Mouse (Mus musculus): ENCODE results near the gene Mad2l1bp. TPM values are rescaled to one million over a fixed set of nuclear protein-coding genes. Genes with fewer than 3 reads are reported as not detected.

Mad2l1bp gene
- polyA plus RNA-seq, 1 experiment from 2014 or later, result 36.4 TPM

- Histone ChIP-seq H3K27ac (no peak overlapping the region), H3K4me3 (no peak overlapping the region), H3K27me3 (no peaks in the 10 kb centered on the region), H3K4me1 (peaks cover 19% of the 10 kb centered on the region), H3K36me3 (peaks cover 67% of the 10 kb centered on the region), H3K4me2 (replicated peaks) (no peak overlapping the region), H3K9me3 (no peaks in the 10 kb centered on the region), H3K9ac (no peak overlapping the region)
- no peak for ATAC-seq (ENCODE audit: low FRiP score, low read depth)
- 92% methylated on average over 10 of the region's 10 CpGs for WGBS
Observed at GRCm38 (mm10) chr17:46164791-46165190, 11.4 kb upstream of the Mad2l1bp start.

- Histone ChIP-seq H3K9ac (no peak overlapping the region), H3K9me3 (no peaks in the 10 kb centered on the region), H3K4me2 (replicated peaks) (no peak overlapping the region), H3K4me1 (peaks cover 19% of the 10 kb centered on the region), H3K27me3 (no peaks in the 10 kb centered on the region), H3K4me3 (no peak overlapping the region), H3K27ac (no peak overlapping the region), H3K36me3 (peaks cover 62% of the 10 kb centered on the region)
- no peak for ATAC-seq (ENCODE audit: low FRiP score, low read depth)
- over 99% methylated on average over 8 of the region's 8 CpGs for WGBS
Observed at GRCm38 (mm10) chr17:46164301-46164700, 10.9 kb upstream of the Mad2l1bp start.

- Histone ChIP-seq H3K27me3 (no peaks in the 10 kb centered on the region), H3K4me3 (0 out of 2 replicates have a peak overlapping the region, but pooled peaks have one; percentile 80), H3K9me3 (no peaks in the 10 kb centered on the region), H3K4me1 (peaks cover 19% of the 10 kb centered on the region), H3K36me3 (peaks cover 49% of the 10 kb centered on the region), H3K4me2 (replicated peaks) (peak overlapping the region; percentile 84), H3K9ac (no peak overlapping the region), H3K27ac (no peak overlapping the region)
- ATAC-seq (ENCODE audit: low FRiP score, low read depth), result no peak
- 87% methylated on average over 9 of the region's 9 CpGs for WGBS
Observed at GRCm38 (mm10) chr17:46162951-46163421, 9.6 kb upstream of the Mad2l1bp start.

GRCm38 (mm10) chr17:46162551-46162950 is 9.2 kb upstream of the Mad2l1bp start:
- no peaks in the 10 kb centered on the region for H3K9me3 ChIP-seq
- peak overlapping the region; percentile 80; the same call in 1 of the 2 replicates for H3K4me3 ChIP-seq
- peak overlapping the region; percentile 84 for H3K4me2 ChIP-seq (replicated peaks)
- H3K4me1 ChIP-seq, result peaks cover 19% of the 10 kb centered on the region
- no peak overlapping the region for H3K27ac ChIP-seq
- H3K9ac ChIP-seq, result no peak overlapping the region
- peaks cover 45% of the 10 kb centered on the region for H3K36me3 ChIP-seq
- H3K27me3 ChIP-seq, result no peaks in the 10 kb centered on the region
- WGBS, result 93% methylated on average over 7 of the region's 7 CpGs
- ATAC-seq (ENCODE audit: low FRiP score, low read depth), result no peak

- Histone ChIP-seq H3K4me3 (peak overlapping the region; percentile 80), H3K27me3 (no peaks in the 10 kb centered on the region), H3K27ac (peak overlapping the region; percentile 75; the same call in 1 of the 2 replicates), H3K9ac (peak overlapping the region; percentile 85), H3K4me2 (replicated peaks) (peak overlapping the region; percentile 84), H3K4me1 (peaks cover 19% of the 10 kb centered on the region), H3K9me3 (no peaks in the 10 kb centered on the region), H3K36me3 (peaks cover 37% of the 10 kb centered on the region)
- ATAC-seq (ENCODE audit: low FRiP score, low read depth), result no peak
- 58% methylated on average over 9 of the region's 9 CpGs for WGBS
Observed at GRCm38 (mm10) chr17:46161710-46162109, 8.4 kb upstream of the Mad2l1bp start.

- H3K36me3 ChIP-seq, result peaks cover 31% of the 10 kb centered on the region
- H3K4me1 ChIP-seq, result peaks cover 19% of the 10 kb centered on the region
- peak overlapping the region; percentile 85 for H3K9ac ChIP-seq
- peak overlapping the region; percentile 75 for H3K27ac ChIP-seq
- ATAC-seq (ENCODE audit: low FRiP score, low read depth), result peak; percentile 16; the same call in 1 of the 2 replicates
- H3K27me3 ChIP-seq, result no peaks in the 10 kb centered on the region
- H3K4me3 ChIP-seq, result peak overlapping the region; percentile 80
- H3K9me3 ChIP-seq, result no peaks in the 10 kb centered on the region
- H3K4me2 ChIP-seq (replicated peaks), result peak overlapping the region; percentile 84
- under 1% methylated on average over 19 of the region's 19 CpGs for WGBS
Observed at GRCm38 (mm10) chr17:46161179-46161578, 7.8 kb upstream of the Mad2l1bp start.

- Histone ChIP-seq H3K9ac (peak within 1 kb of the TSS; percentile 85), H3K36me3 (peaks cover 26% of the 10 kb centered on the region), H3K4me2 (replicated peaks) (peak within 1 kb of the TSS; percentile 84), H3K4me3 (peak within 1 kb of the TSS; percentile 80), H3K27ac (peak within 1 kb of the TSS; percentile 80), H3K27me3 (no peaks in the 10 kb centered on the region), H3K9me3 (no peaks in the 10 kb centered on the region), H3K4me1 (peaks cover 19% of the 10 kb centered on the region)
- ATAC-seq (ENCODE audit: low FRiP score, low read depth), result peak; percentile 95
- WGBS, result 0% methylated on average over 22 of the region's 23 CpGs
Observed at GRCm38 (mm10) chr17:46160686-46161085, 7.3 kb upstream of the Mad2l1bp start, which contains the start of gene Gtpbp2. Gene Gtpbp2 (plus strand): TSS chr17:46161032.

- H3K4me1 ChIP-seq, result peaks cover 19% of the 10 kb centered on the region
- peak overlapping the region; percentile 56 for H3K9ac ChIP-seq
- under 1% methylated on average over 16 of the region's 16 CpGs for WGBS
- peak overlapping the region; percentile 80 for H3K27ac ChIP-seq
- H3K27me3 ChIP-seq, result no peaks in the 10 kb centered on the region
- no peaks in the 10 kb centered on the region for H3K9me3 ChIP-seq
- H3K36me3 ChIP-seq, result peaks cover 21% of the 10 kb centered on the region
- H3K4me3 ChIP-seq, result peak overlapping the region; percentile 80
- H3K4me2 ChIP-seq (replicated peaks), result peak overlapping the region; percentile 84
- peak; percentile 52 for ATAC-seq (ENCODE audit: low FRiP score, low read depth)
Observed at GRCm38 (mm10) chr17:46160090-46160662, 6.8 kb upstream of the Mad2l1bp start.

- peak overlapping the region; percentile 80; the same call in 1 of the 2 replicates for H3K27ac ChIP-seq
- H3K4me3 ChIP-seq, result no peak overlapping the region
- H3K36me3 ChIP-seq, result peaks cover 12% of the 10 kb centered on the region
- H3K4me1 ChIP-seq, result peaks cover 19% of the 10 kb centered on the region
- no peaks in the 10 kb centered on the region for H3K9me3 ChIP-seq
- H3K9ac ChIP-seq, result no peak overlapping the region
- H3K27me3 ChIP-seq, result no peaks in the 10 kb centered on the region
- whole genome bisulfite sequencing, result 69% methylated on average over 2 of the region's 2 CpGs
- ATAC-seq (ENCODE audit: low FRiP score, low read depth), result no peak
- peak overlapping the region; percentile 84 for H3K4me2 ChIP-seq (replicated peaks)
Observed at GRCm38 (mm10) chr17:46159236-46159635, 5.9 kb upstream of the Mad2l1bp start.

- WGBS, result 87% methylated on average over 8 of the region's 8 CpGs
- H3K9me3 ChIP-seq, result no peaks in the 10 kb centered on the region
- H3K4me1 ChIP-seq, result peaks cover 18% of the 10 kb centered on the region
- H3K36me3 ChIP-seq, result no peaks in the 10 kb centered on the region
- H3K27ac ChIP-seq, result no peak overlapping the region
- no peak overlapping the region for H3K4me2 ChIP-seq (replicated peaks)
- no peak for ATAC-seq (ENCODE audit: low FRiP score, low read depth)
- H3K4me3 ChIP-seq, result no peak overlapping the region
- no peak overlapping the region for H3K9ac ChIP-seq
- no peaks in the 10 kb centered on the region for H3K27me3 ChIP-seq
Observed at GRCm38 (mm10) chr17:46157131-46157530, 3.8 kb upstream of the Mad2l1bp start.

GRCm38 (mm10) chr17:46156680-46157079 is 3.3 kb upstream of the Mad2l1bp start:
- Histone ChIP-seq H3K4me3 (no peak overlapping the region), H3K9me3 (no peaks in the 10 kb centered on the region), H3K4me1 (peaks cover 14% of the 10 kb centered on the region), H3K27ac (no peak overlapping the region), H3K9ac (no peak overlapping the region), H3K27me3 (no peaks in the 10 kb centered on the region), H3K4me2 (replicated peaks) (no peak overlapping the region), H3K36me3 (no peaks in the 10 kb centered on the region)
- ATAC-seq (ENCODE audit: low FRiP score, low read depth), result no peak
- WGBS, result 80% methylated on average over 5 of the region's 5 CpGs

- ATAC-seq (ENCODE audit: low FRiP score, low read depth), result no peak
- 98% methylated on average over 3 of the region's 3 CpGs for WGBS
- H3K27ac ChIP-seq, result no peak overlapping the region
- no peaks in the 10 kb centered on the region for H3K9me3 ChIP-seq
- peaks cover 14% of the 10 kb centered on the region for H3K4me1 ChIP-seq
- no peak overlapping the region for H3K4me3 ChIP-seq
- H3K9ac ChIP-seq, result no peak overlapping the region
- no peak overlapping the region for H3K4me2 ChIP-seq (replicated peaks)
- peaks cover 9% of the 10 kb centered on the region; the same call in 1 of the 2 replicates for H3K36me3 ChIP-seq
- no peaks in the 10 kb centered on the region for H3K27me3 ChIP-seq
Observed at GRCm38 (mm10) chr17:46154336-46154735, 983 bp upstream of the Mad2l1bp start.
